Mouse (Mus musculus) heart, embryonic 15.5 days (tissue): ENCODE data around the gene Fcf1. TPM values are rescaled to one million over a fixed set of nuclear protein-coding genes. Genes with fewer than 3 reads are reported as not detected.

ENCODE experiments used
- ATAC-seq: fragments of 200-750 bp; cut with Nextera tagmentation; replicated peaks from 2 replicates; pipeline ENCODE4 v1.8.0; 2017; ENCODE audit warnings: low read depth, moderate TSS enrichment; ENCODE audit not compliant: insufficient number of reproducible peaks, insufficient read depth, low FRiP score
- H3K27ac ChIP-seq: fragments of 300-500 bp; sonication (generic); 2 replicates; pipeline ENCODE4 v1.5.1; 2015; ENCODE audit warnings: mild to moderate bottlenecking, inconsistent platforms
- H3K27me3 ChIP-seq: fragments of 300-500 bp; sonication (generic); 2 replicates; pipeline ENCODE4 v1.6.1; 2015; ENCODE audit warnings: inconsistent platforms
- H3K36me3 ChIP-seq: fragments of 300-500 bp; sonication (generic); 2 replicates; pipeline ENCODE4 v1.6.1; 2015; ENCODE audit warnings: mild to moderate bottlenecking, inconsistent platforms
- H3K4me1 ChIP-seq: fragments of 300-500 bp; sonication (generic); replicated peaks from 2 replicates; pipeline ENCODE4 v1.6.1; 2015; ENCODE audit warnings: inconsistent platforms
- H3K4me2 ChIP-seq: fragments of 300-500 bp; sonication (generic); 2 replicates; pipeline ENCODE4 v1.6.1; 2015; ENCODE audit warnings: inconsistent platforms, mild to moderate bottlenecking, moderate library complexity
- H3K4me3 ChIP-seq: fragments of 300-500 bp; sonication (generic); 2 replicates; pipeline ENCODE4 v1.5.1; 2015; ENCODE audit warnings: mild to moderate bottlenecking, inconsistent platforms
- H3K9ac ChIP-seq: fragments of 300-500 bp; sonication (generic); 2 replicates; pipeline ENCODE4 v1.6.1; 2015; ENCODE audit warnings: mild to moderate bottlenecking, inconsistent platforms
- H3K9me3 ChIP-seq: fragments of 300-500 bp; sonication (generic); replicated peaks from 2 replicates; pipeline ENCODE4 v1.6.1; 2016; ENCODE audit warnings: inconsistent platforms
- WGBS: fragments of 180-500 bp; shearing (Covaris S2); methylation state at CpG from one replicate; pipeline ENCODE4 v1.1.7; 2015; ENCODE audit warnings: mixed read lengths; 5-methylcytosine and 5-hydroxymethylcytosine counted together
- polyA plus RNA-seq: library from polyadenylated mRNA; unstranded; fragments of >200 nt; fragmentation: Nextera tagmentation; extraction: Ambion mirVana; gene quantifications from 2 replicates; pipeline ENCODE4 v1.2.1, GENCODE M21; 2015

Fcf1 gene
- polyA plus RNA-seq, 1 experiment from 2014 or later = 87.0 TPM

- no peaks in the 10 kb centered on the region for H3K9me3 ChIP-seq
- H3K4me3 ChIP-seq = no peak overlapping the region
- H3K4me2 ChIP-seq = no peak overlapping the region
- WGBS = 80% methylated on average over 1 of the region's 1 CpGs
- H3K27ac ChIP-seq = no peak overlapping the region
- peaks cover 32% of the 10 kb centered on the region for H3K36me3 ChIP-seq
- H3K4me1 ChIP-seq = no peaks in the 10 kb centered on the region; the same call in 1 of the 2 replicates
- no peak overlapping the region for H3K9ac ChIP-seq
- H3K27me3 ChIP-seq = no peaks in the 10 kb centered on the region
- ATAC-seq = no peak
These were observed 39.1 kb downstream of the Fcf1 start for GRCm38 (mm10) chr12:85009776-85010175.

- no peaks in the 10 kb centered on the region for H3K27me3 ChIP-seq
- no peaks in the 10 kb centered on the region; the same call in 1 of the 2 replicates for H3K4me1 ChIP-seq
- no peak overlapping the region for H3K27ac ChIP-seq
- 90% methylated on average over 2 of the region's 2 CpGs for WGBS
- no peak overlapping the region for H3K9ac ChIP-seq
- peaks cover 32% of the 10 kb centered on the region for H3K36me3 ChIP-seq
- H3K9me3 ChIP-seq = no peaks in the 10 kb centered on the region
- no peak overlapping the region for H3K4me3 ChIP-seq
- no peak for ATAC-seq
- no peak overlapping the region for H3K4me2 ChIP-seq
These were observed 39.8 kb downstream of the Fcf1 start for GRCm38 (mm10) chr12:85010541-85010940.

GRCm38 (mm10) chr12:85012185-85012584 lies 41.5 kb downstream of the Fcf1 start:
- Histone ChIP-seq H3K4me2 (no peak overlapping the region), H3K9me3 (no peaks in the 10 kb centered on the region), H3K4me3 (no peak overlapping the region), H3K4me1 (no peaks in the 10 kb centered on the region; the same call in 1 of the 2 replicates), H3K27ac (no peak overlapping the region), H3K9ac (no peak overlapping the region), H3K27me3 (no peaks in the 10 kb centered on the region), H3K36me3 (peaks cover 43% of the 10 kb centered on the region)
- 77% methylated on average over 2 of the region's 2 CpGs for WGBS
- no peak for ATAC-seq

GRCm38 (mm10) chr12:85022071-85022470 lies 51.4 kb downstream of the Fcf1 start:
- no peak for ATAC-seq
- H3K27ac ChIP-seq = no peak overlapping the region
- H3K9ac ChIP-seq = no peak overlapping the region
- WGBS = 86% methylated on average over 1 of the region's 1 CpGs
- no peaks in the 10 kb centered on the region; the same call in none of the 2 replicates for H3K36me3 ChIP-seq
- no peak overlapping the region for H3K4me2 ChIP-seq
- H3K27me3 ChIP-seq = no peaks in the 10 kb centered on the region
- H3K9me3 ChIP-seq = no peaks in the 10 kb centered on the region
- no peaks in the 10 kb centered on the region for H3K4me1 ChIP-seq
- no peak overlapping the region for H3K4me3 ChIP-seq

GRCm38 (mm10) chr12:85032710-85033109 lies 62.0 kb downstream of the Fcf1 start:
- no peak for ATAC-seq
- Histone ChIP-seq H3K27me3 (no peaks in the 10 kb centered on the region), H3K9me3 (no peaks in the 10 kb centered on the region), H3K36me3 (peaks cover 33% of the 10 kb centered on the region), H3K27ac (no peak overlapping the region), H3K4me2 (no peak overlapping the region), H3K4me1 (no peaks in the 10 kb centered on the region), H3K9ac (no peak overlapping the region), H3K4me3 (no peak overlapping the region)
- 96% methylated on average over 2 of the region's 2 CpGs for WGBS

Other genes starting within 250 kb of the Fcf1 start
- gene Npc2, start 197.7 kb upstream of the Fcf1 start, polyA plus RNA-seq = 49.8 and 60.4 TPM in 2 replicates
- 135 and 138 TPM in 2 replicates for gene Isca2, start 197.6 kb upstream of the Fcf1 start, polyA plus RNA-seq
- 5.3 and 10.2 TPM in 2 replicates for gene Ltbp2, start 94.4 kb upstream of the Fcf1 start, polyA plus RNA-seq
- gene Arel1, start within 50 bp of the Fcf1 start, polyA plus RNA-seq = 10.4 and 12.7 TPM in 2 replicates
- 16.3 and 18.3 TPM in 2 replicates for gene Ylpm1, start 25.4 kb downstream of the Fcf1 start, polyA plus RNA-seq
- 2.5 TPM in 2 replicates for gene Prox2, start 139.9 kb downstream of the Fcf1 start, polyA plus RNA-seq
- 199 and 204 TPM in 2 replicates for gene Dlst, start 139.9 kb downstream of the Fcf1 start, polyA plus RNA-seq
- gene Rps6kl1, start 180.4 kb downstream of the Fcf1 start, polyA plus RNA-seq = 0.87 and 1.9 TPM in 2 replicates
- 8.9 and 9.5 TPM in 2 replicates for gene Pgf, start 206.9 kb downstream of the Fcf1 start, polyA plus RNA-seq
- 50.1 and 62.3 TPM in 2 replicates for gene Eif2b2, start 248.6 kb downstream of the Fcf1 start, polyA plus RNA-seq